ENCODE assay signal across 8 mouse cellular contexts in the genomic region with DNA sequence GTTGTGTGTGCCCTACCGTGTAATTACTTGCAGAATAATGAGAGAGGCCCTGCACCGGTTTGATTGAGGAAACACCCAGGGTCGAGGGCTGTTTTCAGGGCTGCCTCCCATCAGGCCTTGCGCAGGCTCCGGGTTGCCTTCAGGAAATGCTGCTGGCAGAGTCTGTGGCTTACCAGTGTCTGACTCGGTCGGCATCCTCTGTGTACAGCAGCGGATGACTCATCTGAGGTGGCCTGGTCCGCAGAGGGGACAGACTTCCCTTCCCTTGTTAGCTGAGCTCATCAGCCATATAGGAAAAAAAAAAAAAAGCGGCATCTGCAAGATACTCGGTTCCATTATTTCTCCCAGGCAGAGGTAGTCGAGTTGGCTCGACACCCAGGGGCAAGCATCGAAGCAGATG.
DNase-seq lines count a peak whose midpoint lies in the region; ATAC-seq lines count a peak whose summit lies in the region.

No protein-coding gene starts in this region.

- peak; percentile 73 for DNase-seq in embryonic facial prominence, embryonic 14.5 days (ENCODE audit: low spot score)
- DNase-seq in embryonic facial prominence, embryonic 10.5 days (ENCODE audit: low spot score): no peak
- DNase-seq in CD4-positive helper T cell, adult 2 months (ENCODE audit: low read depth, low spot score): peak; percentile 80
- peak; percentile 76 for DNase-seq in cerebellum, adult 9-11 months
- DNase-seq in heart, postnatal 36 days: peak; percentile 48 to 49
- DNase-seq in limb, embryonic 10.5 days (ENCODE audit: low spot score): peak; percentile 67
- DNase-seq in thymus, adult 18-20 months: peak; percentile 71 to 82

- H3K9me3 ChIP-seq in embryonic facial prominence, embryonic 14.5 days (ENCODE audit: control insufficient read depth, low read length): no peaks in the 10 kb centered on the region
- H3K9me3 ChIP-seq in embryonic facial prominence, embryonic 10.5 days: no peaks in the 10 kb centered on the region
- H3K9me3 ChIP-seq in limb, embryonic 10.5 days (replicated peaks): no peaks in the 10 kb centered on the region

- 53% methylated on average over 14 of the region's 14 CpGs for WGBS in embryonic facial prominence, embryonic 14.5 days
- 77% methylated on average over 14 of the region's 14 CpGs for WGBS in embryonic facial prominence, embryonic 10.5 days
- WGBS in limb, embryonic 10.5 days: 44% methylated on average over 14 of the region's 14 CpGs

- ATAC-seq in embryonic facial prominence, embryonic 14.5 days (ENCODE audit: low read depth): peak; percentile 70; the same call in 1 of the 2 replicates
- peak; percentile 97 for ATAC-seq in megakaryocyte progenitor cell, adult 5-6 weeks (replicated peaks; ENCODE audit: poor library complexity)

- intact Hi-C loops in heart, postnatal 36 days (cut with DNase I): loop anchor here (2.0 kb wide), 1 partner anchor 72 kb away; no protein-coding TSS in a partner anchor

- H3K4me3 ChIP-seq in embryonic facial prominence, embryonic 14.5 days (ENCODE audit: low read depth, low read length): no peak overlapping the region
- no peak overlapping the region for H3K4me3 ChIP-seq in embryonic facial prominence, embryonic 10.5 days
- H3K4me3 ChIP-seq in limb, embryonic 10.5 days: no peak overlapping the region

- H3K27ac ChIP-seq in embryonic facial prominence, embryonic 14.5 days (replicated peaks; ENCODE audit: low read depth, low read length): no peak overlapping the region; the same call in 1 of the 2 replicates
- no peak overlapping the region for H3K27ac ChIP-seq in embryonic facial prominence, embryonic 10.5 days (replicated peaks)
- peak overlapping the region; percentile 79 for H3K27ac ChIP-seq in limb, embryonic 10.5 days

- H3K36me3 ChIP-seq in embryonic facial prominence, embryonic 14.5 days (ENCODE audit: control insufficient read depth, insufficient read depth, low read length): no peaks in the 10 kb centered on the region
- no peaks in the 10 kb centered on the region for H3K36me3 ChIP-seq in embryonic facial prominence, embryonic 10.5 days (replicated peaks)
- no peaks in the 10 kb centered on the region for H3K36me3 ChIP-seq in limb, embryonic 10.5 days

- no peak overlapping the region for H3K9ac ChIP-seq in embryonic facial prominence, embryonic 14.5 days (ENCODE audit: low read depth, low read length)

- H3K27me3 ChIP-seq in embryonic facial prominence, embryonic 14.5 days (replicated peaks; ENCODE audit: control insufficient read depth, insufficient read depth, low read length): no peaks in the 10 kb centered on the region
- no peaks in the 10 kb centered on the region for H3K27me3 ChIP-seq in embryonic facial prominence, embryonic 10.5 days (replicated peaks; ENCODE audit: low read depth, poor library complexity, severe bottlenecking)
- H3K27me3 ChIP-seq in limb, embryonic 10.5 days (ENCODE audit: low read depth, poor library complexity, severe bottlenecking): no peaks in the 10 kb centered on the region

- H3K4me2 ChIP-seq in embryonic facial prominence, embryonic 14.5 days (ENCODE audit: low read depth, low read length): no peak overlapping the region

- no peaks in the 10 kb centered on the region for H3K4me1 ChIP-seq in embryonic facial prominence, embryonic 14.5 days (ENCODE audit: control insufficient read depth, insufficient read depth, low read length)
- H3K4me1 ChIP-seq in embryonic facial prominence, embryonic 10.5 days: peaks cover 14% of the 10 kb centered on the region
- peaks cover 45% of the 10 kb centered on the region for H3K4me1 ChIP-seq in limb, embryonic 10.5 days
